Mouse (Mus musculus): ENCODE data around the gene Gm5039.

GRCm38 (mm10) chr12:88354182-88354702 is 30.4 kb upstream of the Gm5039 start:
- TF ChIP-seq CTCF (IDR thresholded peaks at IDR 0.05; ENCODE audit: extremely low read depth, insufficient read depth, low read length): no peak
- TF ChIP-seq POLR2A (IDR thresholded peaks at IDR 0.05; ENCODE audit: extremely low read depth, insufficient read depth, low read length): no peak
